Mouse (Mus musculus) frontal cortex, adult 2 months (tissue): Measurements from ENCODE around the gene Gm49336. TPM values are rescaled to one million over a fixed set of nuclear protein-coding genes. Genes with fewer than 3 reads are reported as not detected.

ENCODE experiments used
- DNase-seq, 2 experiments: peaks; one replicate each; pipeline ENCODE4 v3.0.0; 2022; ENCODE audit warnings: low spot score in 1 of 2; ENCODE audit errors: extremely low spot score in 1 of 2
- polyA plus RNA-seq: library from polyadenylated mRNA; depleted of rRNA; stranded (reverse); fragments of >200 nt; gene quantifications from 2 replicates; pipeline ENCODE4 v1.2.3, GENCODE M21; 2012; rRNA removed

The Gm49336 gene
- polyA plus RNA-seq, result 37.1 and 41.0 TPM in 2 replicates

DNA sequence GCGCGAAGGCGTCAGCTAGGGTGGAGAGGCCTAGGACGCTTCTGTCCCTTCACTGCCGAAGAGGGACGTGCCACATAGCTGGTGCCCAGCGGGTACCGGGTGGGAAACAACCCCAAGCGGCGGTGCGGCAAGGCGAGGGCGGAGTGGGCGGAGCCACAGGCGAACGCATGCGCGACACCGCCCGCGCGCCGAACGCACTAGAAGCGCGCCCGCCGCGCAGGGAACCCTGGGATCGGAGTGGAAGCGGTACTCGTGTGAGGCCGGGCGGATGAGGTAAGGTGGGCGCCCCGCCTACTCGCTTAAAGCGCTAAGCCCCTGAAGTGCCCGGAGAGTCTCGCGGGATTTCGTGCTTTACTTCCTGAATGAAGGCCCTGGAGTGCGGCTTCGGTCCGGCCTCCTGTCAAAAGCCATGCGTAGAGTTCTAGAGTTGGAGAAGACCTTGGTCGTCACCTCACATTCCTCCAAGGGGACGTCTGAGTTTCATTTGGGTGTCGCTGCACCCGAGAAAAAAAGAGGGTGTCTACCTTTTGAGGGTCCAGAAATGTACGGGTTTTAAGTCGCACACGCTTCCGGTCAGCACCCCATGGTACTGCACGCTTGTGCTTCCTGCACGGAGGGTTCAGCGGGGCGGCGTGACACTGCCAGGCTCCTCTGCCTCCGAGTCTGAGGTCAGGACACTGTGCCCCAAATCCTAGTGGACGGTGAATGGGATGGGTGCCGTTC is at the start of gene Gm49336, which contains the start of gene Nupl1:
TSS of gene Gm49336 (minus strand) at position 227 of the 723 bp plus-strand sequence.
TSS of gene Nupl1 (minus strand) at position 151 of the 723 bp plus-strand sequence.
- peak; percentile 98 to 99 for DNase-seq

DNA sequence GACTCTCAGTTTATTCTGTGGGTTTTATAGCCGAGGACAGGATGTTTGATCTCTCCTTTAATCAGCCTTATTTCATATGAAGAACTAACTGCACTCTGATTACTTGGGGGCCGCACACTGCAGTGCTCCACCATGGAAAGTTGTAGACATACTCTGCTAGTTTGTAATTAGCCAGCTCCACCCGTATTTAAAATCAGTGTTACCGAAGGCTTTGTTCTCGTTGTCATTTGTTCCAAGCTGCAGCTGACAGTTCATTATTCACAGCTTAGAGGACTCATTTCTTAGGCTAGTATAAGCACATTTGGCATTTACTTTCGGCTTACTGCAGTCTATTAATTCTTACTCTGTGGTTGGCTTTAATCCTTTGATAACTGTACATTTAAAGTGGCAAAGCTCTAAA is 49.7 kb upstream of the Gm49336 start:
- DNase-seq, result no peak

DNA sequence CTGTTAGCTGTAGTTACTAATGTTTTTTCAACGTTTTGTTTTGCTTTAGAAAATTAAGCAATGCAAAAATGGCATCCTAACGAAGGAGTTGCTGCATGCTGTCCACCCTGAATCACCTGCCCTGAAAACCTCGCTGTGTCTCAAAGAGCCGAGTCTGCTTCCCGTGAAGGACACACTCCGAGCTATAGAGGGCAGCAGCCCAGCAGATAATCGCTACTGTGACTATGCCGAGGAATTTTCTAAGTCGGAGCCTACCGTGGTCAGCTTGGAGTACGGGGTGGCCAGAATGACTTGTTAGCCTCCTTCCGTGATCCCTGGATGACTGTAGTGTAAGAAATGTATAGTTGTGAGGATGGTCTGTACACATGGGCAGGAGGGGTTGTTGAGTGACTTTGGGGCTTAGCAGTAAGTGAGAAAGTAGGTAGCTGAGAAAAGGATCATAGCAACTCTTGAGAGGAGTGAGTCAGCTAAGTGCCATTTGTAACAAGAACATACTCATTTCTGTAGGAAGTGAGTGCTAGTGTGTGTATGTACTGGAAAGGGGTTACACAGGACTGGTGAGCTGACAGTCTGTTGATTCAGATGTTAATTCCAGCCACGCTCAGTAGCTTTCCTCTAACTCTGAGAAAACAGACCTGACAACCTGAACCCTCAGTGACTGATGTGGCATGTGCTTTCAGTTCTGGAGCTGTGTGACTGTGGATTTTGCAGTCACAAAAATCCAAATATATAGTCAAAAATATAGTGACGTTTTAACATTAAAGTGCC is 49.1 kb upstream of the Gm49336 start:
- DNase-seq, result peak in 1 of 2 experiments; percentile 32

DNA sequence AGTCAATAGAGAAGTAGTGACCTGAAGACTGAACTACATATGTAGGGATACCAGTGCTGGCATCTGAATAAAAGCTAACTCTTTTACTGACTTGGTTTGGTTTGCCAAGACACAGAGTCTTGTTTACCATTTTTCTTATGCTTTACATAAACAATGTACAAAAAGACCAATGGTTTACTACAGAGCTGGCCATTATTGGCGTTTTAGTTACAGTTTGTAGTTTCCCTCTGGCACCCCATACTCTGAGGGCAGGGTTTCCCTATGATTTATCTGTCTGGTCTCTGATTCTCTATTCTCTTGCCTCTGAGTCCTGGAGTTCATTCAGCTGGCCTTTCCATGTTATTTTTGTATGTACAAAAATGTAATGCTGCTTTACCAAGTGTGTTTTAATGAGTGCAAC is 44.2 kb upstream of the Gm49336 start:
- no peak for DNase-seq

DNA sequence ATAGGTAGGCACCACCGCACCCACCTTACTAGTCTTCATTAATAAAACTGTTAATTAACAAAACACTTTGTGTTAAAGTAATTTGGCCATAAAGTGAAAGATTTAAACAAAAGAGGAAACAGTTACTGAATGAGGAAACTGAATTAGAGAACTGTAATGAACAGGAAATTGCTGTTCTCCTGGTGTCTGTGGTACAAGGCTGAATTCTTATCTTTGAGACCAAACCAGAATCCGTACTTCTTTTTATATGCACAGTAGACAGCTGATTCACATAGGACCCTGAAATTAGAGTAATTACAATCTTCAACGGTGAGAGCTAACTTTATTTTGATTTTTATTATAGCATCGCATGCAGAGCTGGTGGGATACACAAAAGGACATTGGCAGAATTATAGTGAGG is 39.1 kb upstream of the Gm49336 start:
- no peak for DNase-seq

DNA sequence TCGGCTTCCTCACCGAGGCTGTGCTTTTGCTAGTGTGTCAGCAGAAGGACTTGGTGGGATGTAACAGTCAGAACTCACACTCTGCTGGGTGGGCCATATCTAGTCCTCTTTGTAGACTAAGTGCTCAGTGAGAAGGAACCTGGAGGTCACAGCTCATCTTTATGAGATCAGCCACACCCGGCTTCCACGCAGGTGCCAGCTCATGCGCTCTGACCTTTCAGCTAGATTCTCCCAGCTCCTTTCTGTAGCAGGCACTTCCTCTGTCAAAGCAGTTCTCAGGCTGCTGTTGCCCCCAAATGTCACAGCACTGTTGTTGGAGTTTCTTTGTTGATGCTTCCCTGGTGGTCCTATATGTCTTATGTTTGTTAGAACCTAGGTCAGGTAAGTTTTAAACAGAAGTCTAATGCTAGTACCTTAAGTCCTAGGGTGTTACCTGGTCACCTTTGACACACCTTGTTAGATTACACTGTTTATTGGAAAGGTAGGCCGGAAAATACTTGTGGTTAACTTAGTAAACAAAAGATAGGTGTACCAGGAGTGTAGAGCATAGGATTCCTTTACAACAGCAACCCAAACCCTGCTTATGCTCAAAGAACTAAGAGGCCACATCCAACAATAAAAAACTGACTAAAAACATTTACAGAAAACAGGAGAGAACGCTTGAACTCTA is 35.0 kb upstream of the Gm49336 start:
- DNase-seq, result no peak

DNA sequence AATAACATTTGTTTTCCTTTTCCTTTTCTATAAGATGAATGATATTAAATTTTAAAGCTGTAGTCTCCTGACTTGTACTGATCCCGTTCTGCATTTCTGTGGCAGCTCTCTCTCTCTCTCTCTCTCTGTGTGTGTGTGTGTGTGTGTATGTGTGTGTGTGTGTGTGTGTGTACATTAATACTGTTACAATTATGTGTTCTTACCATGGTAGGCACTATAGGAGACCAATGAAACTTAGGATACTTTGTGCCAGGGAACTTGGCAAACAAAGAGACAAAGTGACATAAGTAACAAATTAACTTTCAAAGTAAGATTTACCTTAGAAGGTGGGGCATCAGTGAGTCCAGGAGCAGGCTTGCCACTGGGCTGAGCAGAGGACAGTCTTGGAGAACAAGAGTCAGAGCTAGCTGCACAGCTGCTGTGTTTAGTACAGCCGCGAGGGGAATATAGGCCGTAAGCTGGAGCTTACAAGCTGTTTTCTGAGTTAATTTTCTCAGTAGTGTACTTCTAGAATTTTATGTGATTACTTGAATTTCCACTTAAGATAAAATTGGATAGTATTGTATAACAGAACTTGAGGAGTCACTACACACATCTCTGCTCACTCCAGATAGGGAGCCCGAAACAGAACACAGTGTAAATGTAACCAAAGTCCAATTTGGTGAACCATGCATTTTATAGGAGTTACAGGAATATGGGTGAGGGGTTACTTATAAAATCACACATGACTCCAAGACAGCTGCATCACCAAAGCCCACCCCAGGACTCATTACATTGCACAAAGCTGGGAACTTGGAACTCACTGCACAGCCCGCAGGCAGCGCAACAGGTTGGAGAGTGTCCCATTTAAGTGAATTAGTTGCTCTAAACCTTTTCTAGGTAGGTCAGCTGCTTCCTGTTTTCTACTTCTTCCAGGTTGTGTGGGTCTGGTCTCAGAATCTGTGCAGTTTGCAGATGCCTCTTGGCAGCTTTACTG is 24.3 kb upstream of the Gm49336 start:
- DNase-seq, result no peak

DNA sequence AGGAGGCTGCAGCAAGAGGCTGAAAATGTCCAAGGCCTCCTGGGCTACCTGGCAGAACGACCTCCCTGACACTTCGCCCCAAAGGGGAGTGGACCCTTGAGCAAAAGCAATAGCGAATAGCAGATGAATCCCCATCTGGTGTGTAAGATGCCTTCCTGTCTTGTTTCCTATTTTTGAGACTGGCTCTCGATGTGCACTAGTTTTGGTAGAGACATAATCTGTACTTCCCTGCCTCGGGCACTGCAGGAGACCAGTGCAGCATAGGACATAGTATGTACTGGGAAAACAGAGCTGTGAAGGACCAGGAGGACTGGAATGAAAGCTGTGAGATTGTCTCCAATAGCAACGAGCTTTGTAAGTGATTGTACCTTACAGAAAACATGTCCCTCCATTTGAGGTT is 22.0 kb upstream of the Gm49336 start:
- no peak for DNase-seq

DNA sequence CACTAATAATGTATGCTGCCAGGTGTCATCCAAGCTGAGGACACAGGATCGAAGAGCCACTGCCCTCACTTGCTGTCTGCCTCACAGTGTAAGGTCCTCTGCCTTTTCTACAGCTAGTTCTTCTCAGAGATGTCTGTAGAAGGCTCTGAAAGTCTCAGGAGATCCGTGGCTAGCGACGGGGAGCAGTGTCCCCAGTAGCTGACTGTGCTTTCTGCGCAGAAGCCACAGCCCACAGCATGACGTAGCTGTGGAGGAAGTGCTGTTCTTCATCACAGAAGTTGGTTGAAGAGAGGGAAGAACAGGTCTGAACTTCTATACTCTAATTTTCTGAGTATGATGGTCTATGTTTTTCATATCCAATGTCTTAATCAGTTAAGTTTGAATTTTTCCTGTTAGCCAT is 18.0 kb upstream of the Gm49336 start:
- no peak for DNase-seq

DNA sequence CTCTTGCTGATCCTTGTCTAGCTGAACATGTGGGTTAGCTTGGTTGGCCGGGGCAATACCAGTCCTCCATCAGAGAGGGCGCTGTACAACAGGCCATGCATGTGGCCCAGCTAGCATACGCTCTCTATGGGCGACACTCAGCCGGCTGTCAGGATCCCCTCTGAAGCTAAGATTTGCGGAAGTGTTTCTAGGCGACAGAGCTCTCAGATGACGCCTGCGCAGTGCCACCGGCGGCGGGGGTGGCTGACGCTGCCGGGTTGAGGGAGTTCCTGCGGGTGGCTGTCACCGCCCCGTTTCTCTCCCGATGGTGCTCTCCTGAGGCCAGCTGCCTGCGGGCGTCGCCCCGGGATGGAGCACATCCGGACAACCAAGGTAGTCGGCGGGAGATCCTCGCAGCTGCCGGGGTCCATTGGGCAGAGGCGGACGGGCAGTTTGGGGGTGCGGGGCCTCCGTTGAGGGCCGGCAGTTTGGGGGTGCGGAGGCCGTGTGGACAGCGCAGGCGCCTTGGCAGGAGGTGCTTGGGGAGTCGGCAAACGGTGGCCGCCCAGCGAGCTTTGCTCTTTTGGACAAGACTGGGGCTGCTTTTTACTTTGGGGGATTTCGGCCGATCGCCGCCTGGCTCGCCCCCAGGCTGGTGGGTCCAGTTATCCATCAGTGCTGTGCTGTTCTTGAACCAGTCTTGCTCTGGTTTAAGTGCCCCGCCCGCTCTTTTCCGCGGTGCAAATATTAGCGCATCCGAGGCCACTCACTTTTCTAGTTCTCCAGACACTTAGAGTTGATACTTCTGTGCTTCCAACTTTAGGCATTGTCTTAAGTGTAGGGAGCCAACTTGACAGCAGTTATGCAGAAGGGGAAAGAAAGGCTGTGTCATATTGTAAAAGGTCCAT is 13.9 kb upstream of the Gm49336 start, which contains the start of gene Mtmr6:
TSS of gene Mtmr6 (plus strand) at position 239 of the 887 bp plus-strand sequence.
- peak; percentile 95 to 98 for DNase-seq

DNA sequence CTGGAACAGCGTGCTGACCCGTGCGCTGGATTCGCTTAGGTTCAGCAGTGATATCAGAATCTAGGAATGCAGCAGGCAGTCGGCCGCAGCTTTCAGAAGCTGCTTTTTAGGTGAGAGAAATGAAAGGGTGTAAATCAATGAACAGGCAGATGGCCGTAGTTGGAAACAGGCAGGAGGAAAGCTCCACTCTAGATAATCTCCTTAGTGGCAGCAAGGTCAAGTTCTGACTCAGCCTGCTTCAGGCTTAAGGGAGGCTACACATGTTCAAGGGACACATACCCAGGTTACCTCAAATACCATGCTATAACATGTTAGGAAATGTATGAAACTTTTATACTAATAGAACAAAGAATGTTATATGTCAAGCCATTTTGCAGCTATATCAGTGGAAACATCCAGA is 11.0 kb upstream of the Gm49336 start:
- DNase-seq, result no peak

DNA sequence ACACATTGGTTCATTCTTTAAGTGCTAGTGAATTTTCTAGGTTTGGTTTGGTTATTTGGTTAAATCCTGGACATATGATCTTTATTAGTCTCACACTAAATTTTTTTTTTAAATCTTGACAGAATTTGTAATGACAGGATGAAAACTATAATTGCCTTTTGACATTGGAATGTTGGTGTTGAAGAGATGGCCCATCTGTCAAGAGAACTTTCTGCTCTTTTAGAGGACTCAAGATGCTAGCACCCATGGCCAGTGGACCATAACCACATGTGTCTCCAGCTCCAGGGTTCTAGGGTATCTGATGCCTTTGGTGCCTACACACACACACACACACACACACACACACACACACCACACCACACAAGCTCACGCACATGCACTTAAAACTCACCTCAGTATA is 6.5 kb upstream of the Gm49336 start:
- DNase-seq, result no peak

DNA sequence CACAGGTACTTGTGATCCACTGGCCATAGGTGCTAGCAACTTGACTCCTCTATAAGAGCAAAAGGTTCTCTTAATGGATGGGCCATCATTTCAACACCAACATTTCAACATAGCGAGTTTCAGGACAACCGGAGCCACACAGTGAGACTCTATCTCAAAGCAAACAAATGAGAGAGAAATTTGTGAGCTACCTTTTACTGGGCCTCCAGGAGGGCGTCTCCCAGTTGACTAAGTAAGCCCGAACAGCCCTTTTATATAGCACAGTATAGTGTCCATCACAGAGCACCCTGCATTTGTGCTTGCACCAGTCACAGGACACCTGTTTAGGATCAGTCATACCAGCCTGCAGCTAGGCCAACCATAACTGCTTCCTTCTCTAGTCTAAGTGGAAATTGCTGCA is 5.8 kb upstream of the Gm49336 start:
- no peak for DNase-seq

DNA sequence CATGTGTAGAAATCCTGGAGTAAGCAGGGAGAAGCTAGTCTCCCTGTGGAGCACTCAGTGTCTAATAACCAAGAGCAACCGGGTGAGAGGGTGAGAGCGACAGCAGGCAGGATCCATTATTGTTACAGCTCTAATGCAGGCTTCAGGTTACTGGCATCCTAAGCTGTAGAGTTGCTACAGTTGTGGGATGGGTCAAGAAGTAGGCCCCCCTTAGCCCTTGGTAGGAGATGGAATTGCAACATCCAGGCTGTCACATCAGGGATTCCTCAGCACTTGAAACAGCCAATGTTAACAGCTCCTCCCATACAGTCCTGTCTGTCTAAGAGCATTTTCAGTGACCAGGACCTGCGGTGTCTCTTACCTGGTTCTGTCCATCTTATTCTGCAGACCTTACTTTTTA is 5.0 kb upstream of the Gm49336 start:
- DNase-seq, result no peak

DNA sequence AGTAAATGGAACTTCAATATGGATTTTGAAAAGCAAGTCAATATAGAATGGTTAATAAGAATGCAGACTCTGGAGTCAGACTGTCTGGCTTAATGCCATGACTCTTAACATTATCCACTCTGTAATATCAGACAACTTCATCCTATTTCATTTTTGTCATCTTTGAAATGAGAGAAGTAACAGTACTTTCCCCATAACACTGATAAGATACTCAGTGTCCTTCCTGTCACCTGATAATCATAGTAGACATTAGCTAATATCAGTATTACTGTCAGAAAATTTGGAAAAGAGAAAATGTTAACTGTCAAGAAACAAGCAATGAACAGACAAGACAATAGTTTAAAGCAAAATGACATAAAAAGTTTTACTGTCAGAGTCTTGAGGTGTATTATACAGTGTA is 3.5 kb upstream of the Gm49336 start:
- DNase-seq, result no peak

DNA sequence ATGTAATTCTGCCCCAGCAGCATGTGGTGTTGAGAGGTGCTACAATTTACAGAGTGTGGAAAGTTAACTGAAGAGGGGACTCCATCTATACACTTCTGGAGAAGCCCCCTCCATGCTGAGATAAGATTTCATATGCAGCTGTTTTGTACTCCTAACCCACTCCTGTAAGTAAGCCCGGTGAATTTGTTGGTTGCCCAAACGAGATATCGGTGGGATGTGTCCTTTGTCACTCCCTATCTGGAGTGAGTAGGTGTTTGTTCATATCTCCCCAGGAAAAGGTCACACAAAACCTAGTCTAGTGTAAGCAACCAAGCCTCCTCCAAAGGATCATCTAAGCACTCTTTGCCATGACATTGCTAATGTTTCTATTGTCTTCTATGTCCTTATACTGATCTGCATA is 2.2 kb upstream of the Gm49336 start:
- no peak for DNase-seq

DNA sequence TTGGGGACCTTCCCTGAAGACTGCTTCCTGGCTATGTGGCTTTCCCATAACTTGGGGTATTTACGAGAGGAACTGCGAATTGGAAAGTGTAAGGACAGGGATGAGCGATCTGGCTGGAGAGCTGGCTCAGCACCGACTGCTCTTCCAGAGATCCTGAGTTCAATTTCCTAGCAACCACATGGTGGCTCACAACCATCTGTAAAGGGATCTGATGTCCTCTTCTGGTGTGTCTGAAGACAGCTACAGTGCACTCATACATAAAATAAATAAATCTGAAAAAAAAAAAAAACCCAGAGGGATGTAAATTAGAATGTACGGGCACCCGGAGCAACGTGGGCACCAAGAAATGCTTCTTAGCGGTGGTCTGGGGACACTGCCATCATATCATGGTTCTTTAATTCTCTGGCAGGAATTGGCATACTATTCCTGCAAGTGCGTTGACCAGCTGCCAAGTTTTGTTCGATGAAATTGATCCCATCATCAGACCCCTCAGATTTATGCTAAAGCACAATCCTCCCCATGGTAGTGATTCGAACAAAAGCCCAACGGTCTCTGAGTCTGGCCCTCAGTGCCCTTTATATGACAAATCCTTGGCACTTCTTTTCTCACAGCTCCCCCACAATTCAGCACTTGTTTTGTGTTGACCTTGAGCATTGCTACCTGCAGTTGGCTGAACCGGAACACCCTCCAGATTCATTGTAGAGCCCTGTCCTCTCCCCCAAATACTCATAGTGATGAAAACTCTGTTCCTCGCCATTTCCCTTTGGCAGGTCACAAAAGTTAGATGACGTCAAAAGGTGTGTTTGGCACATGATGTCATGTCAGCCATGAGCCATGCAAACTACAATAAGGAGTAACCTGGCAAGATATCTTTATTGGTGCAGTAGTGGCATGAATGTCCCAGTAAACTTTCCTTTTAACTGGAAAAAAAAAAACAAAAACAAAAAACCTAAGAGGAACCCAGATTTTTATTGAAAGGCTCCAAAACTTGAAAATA is 995 bp upstream of the Gm49336 start:
- no peak for DNase-seq

DNA sequence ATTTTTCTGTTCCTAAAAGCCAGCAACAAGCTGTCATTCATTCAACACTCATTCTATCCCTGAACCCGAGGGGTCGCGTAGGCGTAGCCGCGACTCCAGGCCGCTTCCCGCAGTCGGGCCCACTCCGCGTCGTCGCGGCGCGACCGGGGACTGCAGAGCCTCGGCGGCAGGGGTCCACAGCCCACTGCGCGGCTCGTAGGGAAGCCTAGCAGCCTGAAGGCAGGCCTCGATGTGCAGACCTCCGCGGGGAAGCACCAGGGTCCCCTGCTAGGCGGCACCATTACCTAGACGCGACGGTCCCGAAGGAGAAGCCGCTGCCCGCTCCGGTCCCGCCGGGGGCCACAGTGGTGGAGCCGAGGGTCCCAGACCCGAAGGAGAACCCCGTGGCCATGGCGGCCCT is 428 bp downstream of the Gm49336 start:
- DNase-seq, result peak in 1 of 2 experiments; percentile 32
